Mouse (Mus musculus): Measurements from ENCODE around the gene Dnajc7.
"Not testable (repeated sequence)": the region's sequence is repeated elsewhere in the genome, so short reads cannot be mapped to it uniquely, and the experiment has no call there.

Dnajc7 gene

DNA sequence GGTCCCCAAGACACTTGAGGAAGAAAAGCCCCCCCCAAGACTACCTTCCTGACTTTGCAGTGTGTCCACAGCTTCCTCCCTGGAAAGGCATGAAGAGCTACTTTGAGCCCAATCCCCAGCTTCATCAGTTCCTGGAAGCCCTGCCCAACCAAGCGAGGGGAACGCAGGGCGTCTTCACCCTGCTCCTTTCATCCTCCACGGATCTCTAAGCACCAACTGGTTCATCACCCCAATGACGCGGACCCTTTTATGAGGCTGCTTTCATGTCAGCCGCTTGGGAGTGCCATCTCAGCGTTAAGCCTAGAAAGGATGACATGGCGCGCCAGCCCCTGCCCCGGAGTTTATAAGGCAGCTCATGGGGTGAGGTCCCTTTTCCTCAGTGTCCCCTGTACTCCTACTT, at the start of gene Dnajc7:
TSS of gene Dnajc7 (minus strand) at position 187 of the 400 bp plus-strand sequence.
- no peak for DNase-seq (ENCODE audit: low read depth)

DNA sequence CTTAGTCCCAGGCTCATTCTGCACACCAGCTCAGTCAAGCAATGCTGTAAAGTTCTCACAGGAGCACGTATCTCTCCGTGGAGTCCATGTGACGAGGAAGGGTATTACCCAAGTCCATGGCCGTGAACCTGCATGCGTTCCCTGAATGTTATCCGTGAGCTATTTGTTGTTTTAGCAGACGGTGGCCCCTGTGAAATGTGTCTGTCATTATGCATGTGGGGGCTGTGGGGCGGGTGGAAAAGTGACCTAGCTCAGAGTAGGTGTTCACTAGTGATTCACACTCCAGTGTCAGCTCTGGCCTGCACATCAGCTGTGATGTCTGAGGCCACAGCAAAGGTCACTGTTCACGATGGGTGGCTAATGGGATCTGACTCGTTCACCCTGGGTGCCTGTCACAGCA, 39.8 kb upstream of the Dnajc7 start:
- DNase-seq (ENCODE audit: low read depth) = no peak

DNA sequence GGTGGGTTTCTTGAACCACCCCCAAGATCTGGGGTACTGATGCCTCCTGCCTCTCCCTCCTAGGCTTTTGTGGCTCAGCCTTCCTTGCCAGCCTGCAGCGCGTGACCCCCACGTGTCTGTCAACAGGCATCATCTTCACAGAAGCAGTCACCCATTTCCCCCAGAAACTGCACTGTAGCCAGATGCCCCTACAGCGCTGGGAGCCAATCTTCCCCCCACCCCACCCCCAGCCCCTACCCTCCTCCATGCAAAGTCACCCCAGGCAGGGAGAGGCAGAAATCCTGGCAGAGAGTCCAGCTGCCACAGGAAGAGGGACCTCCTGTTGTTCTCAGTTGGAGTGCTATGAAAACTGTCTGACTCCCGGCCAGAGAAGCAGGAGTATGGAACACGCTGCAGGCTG, 36.5 kb upstream of the Dnajc7 start:
- no peak for DNase-seq (ENCODE audit: low read depth)

DNA sequence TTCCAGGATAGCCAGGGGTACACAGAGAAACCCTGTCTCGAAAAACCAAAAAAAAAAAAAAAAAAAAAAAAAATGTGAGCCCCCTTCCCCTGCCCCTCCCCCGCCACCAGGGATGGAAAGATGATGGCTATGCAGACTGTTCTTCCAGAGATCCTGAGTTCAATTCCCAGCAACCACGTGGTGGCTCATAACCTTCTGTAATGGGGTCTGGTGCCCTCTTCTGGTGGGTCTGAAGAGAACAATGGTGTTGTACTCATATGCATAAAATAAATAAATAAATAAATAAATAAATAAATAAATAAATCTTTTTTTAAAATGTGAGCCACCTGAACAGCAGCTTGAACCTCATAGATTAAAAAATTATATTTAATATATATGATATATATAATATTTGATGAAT, 35.6 kb upstream of the Dnajc7 start:
- DNase-seq (ENCODE audit: low read depth) = not testable (repeated sequence)

DNA sequence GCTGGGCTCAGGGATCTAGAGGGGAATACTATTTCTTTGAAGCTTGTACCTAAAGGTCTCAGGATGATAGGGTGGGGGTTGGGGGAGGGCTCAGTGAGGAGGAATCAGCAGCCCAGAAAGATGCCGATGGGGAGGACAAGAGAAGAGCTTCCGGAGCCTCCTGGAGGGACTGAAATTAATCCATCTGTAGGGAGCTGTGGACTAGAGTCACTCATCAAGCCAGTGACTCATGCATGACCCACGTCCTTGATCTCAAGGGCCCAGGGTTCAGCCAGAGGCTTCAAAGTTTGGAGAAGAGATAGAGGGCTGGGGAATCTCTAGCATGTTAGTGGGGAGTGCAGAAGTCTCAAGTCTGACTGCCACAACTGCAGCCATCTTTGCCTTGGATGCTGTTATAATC, 31.8 kb upstream of the Dnajc7 start:
- DNase-seq (ENCODE audit: low read depth) = no peak

DNA sequence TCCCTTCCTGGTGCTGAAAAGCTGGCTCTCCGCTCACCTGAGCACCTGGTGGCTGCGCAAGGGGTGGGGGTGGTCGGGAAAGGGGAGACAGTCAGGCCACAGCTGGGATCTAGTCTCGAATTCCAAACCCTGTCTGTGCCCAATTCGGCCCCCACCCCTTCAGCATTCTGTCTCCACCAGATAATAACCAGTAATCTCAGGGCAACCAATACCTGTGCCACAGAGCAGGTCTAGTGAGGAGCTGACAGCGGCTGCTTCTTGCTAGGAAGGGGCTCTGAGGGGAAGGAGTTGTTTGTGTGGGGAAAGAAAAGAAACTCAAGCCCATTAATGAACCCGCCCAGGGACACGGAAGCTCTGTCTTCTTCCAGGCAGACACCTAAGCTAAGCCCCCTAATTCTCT, 31.2 kb upstream of the Dnajc7 start:
- DNase-seq (ENCODE audit: low read depth) = no peak

DNA sequence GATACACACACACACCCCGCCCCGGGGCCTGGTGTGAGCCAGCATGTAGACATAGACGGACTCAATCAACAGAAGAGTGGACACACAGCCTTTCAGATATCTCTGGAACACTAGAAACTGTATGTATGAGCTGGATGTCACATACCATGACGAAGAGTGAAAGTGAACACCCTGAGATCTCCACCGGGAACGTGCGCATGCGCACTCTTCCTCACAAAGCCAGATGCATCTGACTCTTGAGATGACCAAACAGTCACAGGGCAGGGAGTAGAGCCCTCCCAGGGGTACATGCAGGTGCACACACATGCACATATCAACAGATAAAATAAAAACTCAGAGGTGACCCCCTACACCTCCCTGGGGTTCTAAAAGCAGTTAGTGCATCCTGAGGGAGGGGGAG, 28.4 kb upstream of the Dnajc7 start:
- DNase-seq (ENCODE audit: low read depth) = no peak

DNA sequence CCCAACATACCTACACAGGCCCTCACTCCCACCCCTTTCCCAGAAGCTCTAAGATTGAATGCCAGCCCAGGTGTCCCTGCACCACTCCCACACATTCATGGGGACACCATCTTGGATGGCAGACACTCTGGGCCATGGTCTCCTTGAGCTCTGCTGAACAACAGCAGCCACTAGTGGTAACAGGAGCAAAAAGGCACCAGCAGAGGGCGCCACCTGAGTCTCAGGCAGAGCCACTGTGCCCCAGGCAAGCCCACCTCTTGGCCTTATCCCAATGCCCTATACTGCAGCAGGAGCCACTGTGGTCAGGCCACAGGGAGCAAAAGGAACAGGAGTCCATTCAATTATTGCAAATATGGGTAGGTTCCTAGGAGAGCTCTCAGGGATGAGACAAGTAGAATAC, 26.3 kb upstream of the Dnajc7 start:
- no peak for DNase-seq (ENCODE audit: low read depth)

DNA sequence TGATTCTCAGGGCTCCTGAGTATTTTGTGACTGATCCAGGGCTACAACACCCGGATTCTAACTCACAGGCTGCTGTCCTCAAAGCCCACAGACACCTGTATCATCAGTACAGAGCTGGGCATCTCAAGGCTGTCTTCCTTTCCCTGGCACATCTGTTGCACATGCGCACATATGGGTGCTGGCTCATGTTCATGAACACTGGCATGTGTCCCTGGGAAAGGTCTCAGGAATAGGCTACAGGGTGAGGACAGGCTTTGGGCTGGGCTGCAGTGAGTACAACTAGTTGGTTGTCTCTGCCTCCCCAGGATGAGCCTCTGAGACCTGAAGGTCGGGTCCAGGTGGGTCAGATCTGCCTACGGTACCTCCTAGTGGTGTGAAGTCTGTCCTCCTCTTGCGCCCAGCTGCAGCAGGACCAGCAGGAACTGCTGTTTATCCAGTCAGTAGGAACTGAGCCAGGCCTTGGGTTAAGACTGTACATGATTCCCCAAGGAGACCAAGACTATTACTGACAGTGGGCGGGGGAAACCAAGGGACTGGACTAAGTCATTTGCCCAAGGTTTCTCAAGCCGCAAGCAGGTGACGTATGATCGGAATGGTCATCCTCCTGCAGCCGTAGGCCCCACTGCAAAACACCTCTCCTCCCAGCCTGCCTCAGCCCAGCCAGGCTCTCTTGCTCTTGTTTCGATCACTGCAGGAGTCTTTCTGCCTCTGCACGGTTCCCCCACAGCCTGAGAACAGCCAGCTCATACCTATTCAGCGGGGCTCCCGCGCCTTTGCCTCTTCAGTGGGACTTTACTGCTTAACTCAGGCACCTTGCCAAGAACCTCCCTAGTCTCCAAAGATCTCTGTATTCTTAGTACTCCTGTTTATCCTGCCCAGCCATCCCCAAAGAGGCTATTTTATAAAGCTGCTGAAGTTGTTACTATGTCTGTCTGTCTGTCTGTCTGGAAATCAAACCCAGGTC, 23.9 kb upstream of the Dnajc7 start:
- no peak for DNase-seq (ENCODE audit: low read depth)

DNA sequence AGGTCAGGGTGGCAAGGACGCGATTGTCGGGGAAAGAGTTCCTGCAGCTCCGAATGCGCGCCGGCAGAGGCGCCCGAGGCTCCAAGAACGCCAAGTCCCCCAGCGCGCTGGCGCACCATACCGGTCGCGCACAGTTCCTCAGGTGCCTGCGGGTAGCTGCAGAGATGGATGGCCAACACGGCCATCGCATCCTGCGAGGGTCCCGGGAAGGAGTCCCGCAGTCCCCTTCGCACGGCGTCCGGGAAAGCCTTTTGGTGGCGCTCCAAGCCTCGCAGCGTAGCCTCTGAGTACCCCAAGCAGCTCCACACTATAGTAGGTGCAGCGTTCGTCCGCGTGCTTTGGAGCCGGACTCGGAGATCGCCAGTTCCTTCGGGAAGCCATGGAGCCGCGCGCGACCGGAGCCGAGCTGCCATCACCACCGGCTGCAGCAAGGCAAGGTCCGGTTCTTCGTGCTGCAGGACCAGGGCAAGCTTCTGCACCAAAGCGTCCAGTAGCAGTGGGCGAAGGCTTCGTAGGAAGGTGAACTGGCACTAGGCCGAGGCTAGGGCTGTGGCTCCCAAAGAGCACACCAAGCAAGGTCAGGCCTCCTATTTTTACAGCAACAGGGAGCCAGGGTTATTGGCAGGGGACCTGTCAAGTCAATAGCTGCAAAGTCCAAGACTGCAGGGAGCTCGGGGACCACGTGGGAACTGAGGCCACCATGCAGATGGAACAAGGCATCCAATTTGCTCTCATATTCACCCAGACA, 20.4 kb upstream of the Dnajc7 start:
- DNase-seq (ENCODE audit: low read depth) = no peak

DNA sequence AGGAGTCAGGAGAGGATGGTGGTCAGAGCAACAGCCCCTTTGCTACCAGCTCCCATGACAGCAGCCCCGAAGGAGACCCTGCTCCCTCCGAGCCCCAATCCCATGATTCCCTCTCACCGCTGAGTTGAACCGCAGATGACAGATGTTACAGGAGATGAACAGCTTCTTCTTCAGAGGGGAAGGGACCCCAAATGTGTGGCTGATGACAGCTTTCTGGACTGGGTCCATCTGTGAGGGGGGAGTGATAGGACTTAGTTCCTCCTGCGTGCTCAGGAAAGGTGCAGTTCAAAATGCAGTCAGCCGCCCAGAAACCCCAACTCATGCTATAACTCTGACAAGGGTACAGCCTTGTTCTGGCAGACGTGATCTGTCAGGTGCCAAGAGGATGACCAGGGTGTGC, 14.6 kb upstream of the Dnajc7 start:
- DNase-seq (ENCODE audit: low read depth) = no peak

DNA sequence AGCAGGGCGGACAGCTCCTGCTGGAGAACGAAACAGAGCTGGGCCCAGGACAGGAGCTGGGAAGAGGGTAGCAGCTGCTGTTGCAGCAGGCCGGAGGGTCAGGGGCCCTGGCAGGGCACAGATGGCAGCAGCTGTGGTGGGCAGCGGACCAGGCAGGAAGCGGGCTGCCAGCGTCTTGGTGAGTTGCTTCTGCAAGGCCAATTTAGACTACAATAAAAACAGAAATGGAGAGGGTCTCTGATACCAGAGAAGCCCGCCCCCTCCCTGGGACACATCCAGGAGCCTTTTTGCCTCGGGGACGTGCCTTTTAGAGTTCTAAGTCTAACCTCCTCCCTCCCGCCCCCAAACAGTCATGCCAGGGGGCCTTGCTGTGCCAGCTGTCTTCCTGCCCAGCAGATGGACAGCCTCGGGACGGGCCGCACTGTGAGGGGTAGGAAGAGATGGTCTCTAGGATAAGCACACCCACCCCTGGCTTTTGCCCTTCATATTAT, 8.9 kb upstream of the Dnajc7 start:
- no peak for DNase-seq (ENCODE audit: low read depth)

DNA sequence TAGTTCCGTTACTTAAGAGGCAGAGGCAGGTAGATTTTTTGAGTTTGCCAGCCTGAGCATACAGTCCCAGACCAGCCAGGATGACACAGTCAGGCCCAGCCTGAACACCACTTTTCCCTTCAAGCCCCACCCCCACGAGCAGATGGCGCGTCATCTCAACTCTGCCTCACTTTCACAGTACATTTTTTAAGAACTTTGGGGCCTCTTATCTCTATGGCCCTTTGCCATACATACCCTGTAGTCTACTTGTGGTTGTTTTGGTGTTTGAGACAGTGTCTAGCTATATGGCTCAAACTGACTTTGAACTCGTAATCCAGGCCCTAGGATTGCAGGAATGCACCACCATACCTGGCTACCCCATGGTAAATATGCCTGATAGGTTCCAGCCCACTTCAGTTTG, 8.1 kb upstream of the Dnajc7 start:
- no peak for DNase-seq (ENCODE audit: low read depth)

DNA sequence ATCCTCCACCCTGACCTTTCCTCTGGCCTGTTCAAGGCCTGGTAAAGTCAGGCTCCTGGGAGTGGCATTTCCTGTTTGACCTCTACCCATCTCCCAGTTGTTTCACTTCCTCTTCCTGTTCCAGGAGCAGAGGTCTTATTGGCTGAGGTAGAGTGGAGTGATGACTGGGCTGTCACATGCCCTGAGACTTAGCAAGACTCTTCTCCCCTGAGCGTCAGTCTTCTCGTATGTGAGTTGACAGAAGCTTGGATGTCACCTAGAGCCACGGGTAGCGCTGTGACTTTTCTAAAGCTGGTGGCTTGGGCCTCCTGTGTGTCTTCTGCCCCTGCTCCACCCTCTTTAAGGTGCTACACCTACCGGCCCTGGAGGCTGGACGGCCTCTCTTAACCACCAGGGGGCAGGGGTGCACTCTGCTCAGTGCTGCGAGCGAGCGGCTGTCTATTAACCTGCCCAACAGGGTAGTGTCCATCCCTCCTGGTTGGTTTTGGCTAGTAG, 6.8 kb upstream of the Dnajc7 start:
- no peak for DNase-seq (ENCODE audit: low read depth)

DNA sequence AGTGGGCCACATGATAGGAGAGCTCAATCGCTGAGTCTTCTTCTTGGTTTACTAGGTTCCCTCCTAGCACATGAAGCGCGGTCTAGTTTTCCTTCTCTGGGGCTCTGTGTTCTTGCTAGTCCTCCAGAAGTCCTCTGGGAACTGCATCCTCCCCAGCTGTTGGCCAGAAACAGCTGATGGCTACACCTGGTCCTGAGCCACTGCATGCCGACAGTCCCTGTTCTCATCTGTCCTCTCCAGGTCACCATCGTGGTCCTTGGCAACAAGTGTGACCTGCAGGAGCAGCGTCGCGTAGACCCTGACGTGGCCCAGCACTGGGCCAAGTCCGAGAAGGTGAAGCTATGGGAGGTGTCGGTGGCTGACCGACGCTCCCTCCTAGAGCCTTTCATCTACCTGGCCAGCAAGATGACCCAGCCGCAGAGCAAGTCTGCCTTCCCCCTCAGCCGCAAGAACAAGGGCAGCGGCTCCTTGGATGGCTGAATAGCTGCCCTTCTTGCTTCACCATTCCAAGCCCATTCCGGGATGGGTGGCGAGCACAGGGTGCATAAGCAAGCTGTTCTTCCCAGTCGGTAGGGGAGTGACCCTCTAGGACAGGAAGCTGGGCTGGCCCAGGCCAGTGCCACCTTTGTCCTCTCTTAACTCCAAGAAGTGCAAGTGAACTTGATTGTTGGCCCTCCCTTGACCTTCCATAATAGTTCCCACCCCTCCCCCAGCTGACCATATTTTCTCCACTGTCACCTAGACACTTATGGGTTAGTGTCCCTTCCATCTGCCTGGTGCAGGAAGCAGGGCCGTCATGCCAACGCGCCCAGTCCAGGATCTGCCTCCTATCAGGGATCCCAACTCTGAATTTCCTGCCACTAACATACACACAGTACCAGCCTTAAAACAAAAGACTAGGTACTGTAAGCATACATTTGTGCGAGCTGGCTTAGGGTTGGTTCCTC, 6.1 kb upstream of the Dnajc7 start:
- no peak for DNase-seq (ENCODE audit: low read depth)

DNA sequence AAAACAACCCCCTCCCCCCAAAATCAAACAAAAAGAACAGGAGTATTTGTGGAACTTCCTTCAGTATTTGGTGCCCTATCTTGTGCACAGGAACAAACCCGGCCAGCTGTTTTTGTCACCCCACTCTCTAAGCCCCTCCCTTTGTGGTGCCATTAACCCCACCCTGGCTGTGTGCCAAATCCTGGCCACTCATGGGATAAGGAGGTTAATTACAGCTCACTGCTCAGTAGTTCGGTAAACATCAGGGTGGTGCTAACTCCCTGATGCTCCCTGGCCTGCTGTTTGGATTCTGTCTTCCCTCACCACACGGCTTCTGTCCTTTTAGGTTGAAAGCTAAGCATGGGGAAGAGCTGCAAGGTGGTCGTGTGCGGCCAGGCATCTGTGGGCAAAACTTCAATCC, 3.9 kb upstream of the Dnajc7 start:
- no peak for DNase-seq (ENCODE audit: low read depth)

DNA sequence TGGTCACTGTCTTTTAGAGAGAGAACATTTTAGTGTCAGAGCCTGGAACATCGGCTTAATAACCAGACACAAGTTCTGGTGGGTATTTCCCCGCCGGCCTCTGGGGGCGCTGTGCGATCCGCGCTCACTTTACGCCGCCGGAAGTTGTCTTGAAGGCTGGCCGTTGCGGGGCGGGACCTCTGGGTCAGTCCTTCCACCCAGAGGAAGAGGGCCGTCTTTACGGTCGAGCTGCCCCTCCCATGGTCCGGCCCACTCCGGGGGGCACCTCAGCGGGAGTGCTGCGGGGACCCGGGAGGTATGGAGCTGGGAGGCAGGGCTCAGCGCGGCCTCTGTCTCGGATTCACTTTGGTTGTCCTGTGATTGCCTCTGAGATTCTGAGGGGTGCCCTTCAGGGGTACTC, 2.7 kb upstream of the Dnajc7 start:
- DNase-seq (ENCODE audit: low read depth) = peak; percentile 84

DNA sequence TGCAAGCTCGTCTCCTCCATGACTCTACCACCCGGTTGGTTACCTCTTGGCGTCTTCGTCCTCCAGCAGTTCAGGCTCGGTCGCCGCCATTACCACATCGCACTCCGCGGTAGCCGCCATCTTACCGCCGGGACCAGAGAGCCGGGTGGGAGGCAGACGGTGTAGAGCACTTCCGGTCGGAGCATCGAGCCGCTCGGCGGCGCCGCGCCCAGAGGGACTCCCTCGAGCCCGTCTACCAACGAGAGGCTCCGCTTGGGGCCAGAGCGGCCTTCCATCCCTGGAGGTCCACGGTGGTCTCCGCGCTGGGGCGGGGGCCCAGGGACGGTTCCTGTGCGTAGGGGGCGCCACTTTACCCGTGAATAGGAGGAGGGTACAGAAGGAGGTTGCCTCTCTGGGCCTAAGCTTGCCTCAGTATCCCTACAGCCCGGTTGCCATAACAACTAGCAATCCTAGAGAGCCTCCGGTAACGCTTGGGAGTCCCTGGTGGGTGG, 438 bp downstream of the Dnajc7 start:
- DNase-seq (ENCODE audit: low read depth) = peak; percentile 76

DNA sequence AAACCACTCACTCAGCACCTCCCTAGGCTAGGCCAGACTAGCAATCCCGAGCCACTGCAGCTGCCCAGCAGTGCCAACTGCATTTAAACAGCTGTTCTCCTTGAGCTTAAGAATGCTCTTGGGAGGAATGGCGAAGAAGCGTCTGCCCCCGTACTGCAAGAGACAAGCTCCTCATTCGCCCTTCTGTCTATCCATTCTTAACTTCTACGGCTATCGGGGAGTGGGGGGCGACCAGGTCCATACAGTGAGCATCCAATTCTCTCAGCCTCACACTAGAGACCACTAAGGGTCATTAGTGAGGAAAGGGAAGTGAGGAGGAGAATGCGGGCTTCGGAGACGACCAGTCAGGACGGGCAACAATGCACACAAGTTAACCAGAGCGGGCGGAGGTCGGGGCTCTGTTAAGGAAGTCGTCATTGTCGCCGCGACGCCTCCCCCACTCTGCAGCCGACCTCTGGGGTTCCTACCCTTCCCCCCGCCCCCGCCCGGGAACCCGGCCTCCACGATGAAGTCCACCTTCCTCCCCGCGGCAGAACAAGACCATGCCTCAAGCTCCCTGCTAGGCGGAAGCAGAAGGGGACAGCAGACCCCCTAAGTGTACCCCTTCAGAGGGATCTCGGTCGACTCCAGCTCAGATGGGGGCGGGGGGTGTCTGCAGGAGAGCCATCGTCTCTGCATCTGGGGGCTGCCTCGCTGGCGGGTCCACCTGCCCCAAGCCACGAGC, 1.0 kb downstream of the Dnajc7 start, which contains the start of gene Nkiras2:
TSS of gene Nkiras2 (plus strand) at position 484 of the 724 bp plus-strand sequence.
- no peak for DNase-seq (ENCODE audit: low read depth)

DNA sequence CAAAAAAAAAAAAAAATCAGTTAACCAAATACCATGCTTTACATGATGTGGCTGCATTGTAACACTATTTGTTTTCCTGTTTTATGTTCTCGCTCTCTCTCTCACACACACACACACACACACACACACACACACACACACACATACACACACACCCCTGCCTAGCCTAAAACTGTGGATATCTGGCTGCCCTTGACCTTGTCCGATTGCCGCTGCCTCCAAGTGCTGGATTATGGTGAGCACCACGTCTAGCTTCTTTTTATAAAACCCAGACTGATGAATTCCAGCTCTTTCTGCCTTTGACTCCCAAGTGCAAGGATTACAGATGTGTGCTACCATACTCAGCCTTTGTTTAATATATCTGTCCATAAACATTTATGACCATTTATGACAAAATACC, 2.5 kb downstream of the Dnajc7 start:
- DNase-seq (ENCODE audit: low read depth) = no peak

DNA sequence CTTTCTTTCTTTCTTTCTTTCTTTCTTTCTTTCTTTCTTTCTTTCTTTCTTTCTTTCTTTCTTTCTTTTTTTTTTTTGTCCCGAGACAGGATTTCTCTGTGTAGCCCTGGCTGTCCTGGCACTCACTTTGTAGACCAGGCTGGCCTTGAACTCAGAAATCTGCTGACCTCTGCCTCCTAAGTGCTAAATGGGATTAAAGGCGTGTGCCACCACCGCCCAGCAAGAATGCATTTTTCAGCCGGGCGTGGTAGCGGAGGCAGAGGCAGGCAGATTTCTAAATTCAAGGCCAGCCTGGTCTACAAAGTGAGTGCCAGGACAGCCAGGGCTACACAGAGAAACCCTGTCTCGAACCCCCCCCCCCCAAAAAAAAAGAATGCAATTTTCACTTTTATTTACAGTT, 3.1 kb downstream of the Dnajc7 start:
- not testable (repeated sequence) for DNase-seq (ENCODE audit: low read depth)

All from fibroblast of lung, adult 2 months (primary cell).